Mouse (Mus musculus): ENCODE measurements at regions not wholly inside any gene's neighbourhood (a gene's known extent, or its start where the extent isn't known, plus 50 kb on each side); places are given as distances from the start of the nearest gene placed in this dataset.

DNA sequence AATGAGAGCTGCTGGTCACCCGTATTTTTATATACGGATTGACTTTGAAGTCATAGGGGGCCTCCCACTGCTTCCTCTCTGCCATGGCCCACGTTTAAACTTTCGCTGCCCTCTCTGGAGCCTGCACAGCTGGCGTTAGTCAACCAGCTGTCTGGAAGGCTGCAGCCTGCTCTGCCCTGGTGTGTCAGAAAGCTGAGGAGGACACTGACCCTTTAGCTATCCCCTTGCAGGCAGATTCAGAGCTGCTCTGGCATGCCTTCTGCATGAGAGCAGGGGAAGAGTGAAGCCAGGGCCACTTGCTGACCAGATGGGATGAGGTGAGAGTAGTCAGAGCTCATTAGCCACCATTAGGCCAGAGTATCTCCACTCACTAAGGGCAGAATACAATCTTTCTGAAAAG is 76.4 kb upstream of the Spdl1 start:
- TF ChIP-seq CTCF (IDR thresholded peaks at IDR 0.05; ENCODE audit: low read depth, low read length) (no peak), POLR2A (IDR thresholded peaks at IDR 0.05; ENCODE audit: extremely low read depth, insufficient read depth, low read length) (no peak)
